Mouse (Mus musculus) spleen, postnatal 4 days (tissue): ENCODE results near the gene Snx4.
"Not testable (repeated sequence)": the region's sequence is repeated elsewhere in the genome, so short reads cannot be mapped to it uniquely, and the experiment has no call there.

Source experiments
- DNase-seq, 2 experiments: peaks; one replicate each; pipeline ENCODE4 v3.0.0; 2022; ENCODE audit warnings: low spot score in 2 of 2

The Snx4 gene

DNA sequence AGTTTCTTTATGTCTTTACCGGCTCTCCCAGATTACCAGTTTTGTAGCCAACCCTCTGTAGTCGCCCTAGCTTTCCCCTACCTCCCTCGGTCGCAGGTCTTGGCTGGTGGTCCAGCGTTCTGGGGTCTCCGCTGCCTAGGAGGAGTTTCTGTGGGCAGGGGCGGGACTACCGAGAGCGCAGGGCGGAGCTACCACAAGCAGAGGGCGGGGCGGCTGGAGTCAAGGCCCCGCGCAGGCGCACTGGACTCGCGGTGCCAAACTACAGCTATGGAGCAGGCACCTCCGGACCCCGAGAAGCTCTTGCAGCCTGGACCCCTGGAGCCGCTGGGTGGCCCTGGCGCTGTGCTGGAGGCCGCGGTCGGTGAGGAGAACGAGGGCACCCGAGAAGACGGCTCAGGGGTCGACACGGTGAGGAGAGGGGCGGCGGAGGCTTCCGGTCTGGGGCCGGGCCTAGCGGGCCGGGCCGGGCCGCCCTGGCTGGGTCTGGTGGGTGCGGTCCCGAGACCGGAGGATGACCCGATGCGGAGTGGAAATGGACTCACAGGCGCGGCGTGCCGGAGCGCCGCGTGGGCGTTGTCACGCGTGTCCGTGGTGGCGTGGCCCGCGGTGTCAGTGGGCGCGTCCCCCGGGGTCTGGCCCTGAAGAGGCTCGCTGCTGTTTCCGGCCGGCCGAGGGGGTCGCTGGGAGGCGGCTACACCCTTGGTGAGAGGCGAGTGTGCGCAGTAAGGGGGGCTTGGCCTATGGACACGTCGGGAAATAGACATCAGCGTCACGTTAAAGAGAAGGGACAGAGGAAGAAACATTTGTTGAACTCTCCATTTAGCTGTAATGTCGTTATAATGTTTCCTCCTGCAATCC lies at the start of gene Snx4:
Snx4 (plus strand) TSS at position 249 of the 858 bp plus-strand sequence.
- peak; percentile 92 to 97 for DNase-seq

DNA sequence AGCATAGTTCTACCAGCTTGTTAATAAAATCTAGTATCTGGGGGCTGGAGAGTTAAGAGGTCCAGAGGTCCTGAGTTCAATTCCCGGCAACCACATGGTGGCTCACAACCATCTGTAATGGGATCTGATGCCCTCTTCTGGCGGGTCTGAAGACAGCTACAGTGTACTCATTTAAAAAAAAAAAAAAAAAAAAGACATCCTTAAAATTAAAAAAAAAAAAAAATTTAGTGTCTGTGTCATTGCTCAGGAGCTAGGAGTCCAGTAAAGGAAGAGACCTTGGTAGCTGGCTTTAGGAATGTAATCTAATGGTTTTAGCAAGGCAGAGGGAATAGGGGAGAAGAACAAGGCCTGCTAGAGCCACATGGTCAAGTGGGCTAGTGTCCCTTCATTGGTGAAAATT lies 40.4 kb upstream of the Snx4 start:
- DNase-seq, result no peak

DNA sequence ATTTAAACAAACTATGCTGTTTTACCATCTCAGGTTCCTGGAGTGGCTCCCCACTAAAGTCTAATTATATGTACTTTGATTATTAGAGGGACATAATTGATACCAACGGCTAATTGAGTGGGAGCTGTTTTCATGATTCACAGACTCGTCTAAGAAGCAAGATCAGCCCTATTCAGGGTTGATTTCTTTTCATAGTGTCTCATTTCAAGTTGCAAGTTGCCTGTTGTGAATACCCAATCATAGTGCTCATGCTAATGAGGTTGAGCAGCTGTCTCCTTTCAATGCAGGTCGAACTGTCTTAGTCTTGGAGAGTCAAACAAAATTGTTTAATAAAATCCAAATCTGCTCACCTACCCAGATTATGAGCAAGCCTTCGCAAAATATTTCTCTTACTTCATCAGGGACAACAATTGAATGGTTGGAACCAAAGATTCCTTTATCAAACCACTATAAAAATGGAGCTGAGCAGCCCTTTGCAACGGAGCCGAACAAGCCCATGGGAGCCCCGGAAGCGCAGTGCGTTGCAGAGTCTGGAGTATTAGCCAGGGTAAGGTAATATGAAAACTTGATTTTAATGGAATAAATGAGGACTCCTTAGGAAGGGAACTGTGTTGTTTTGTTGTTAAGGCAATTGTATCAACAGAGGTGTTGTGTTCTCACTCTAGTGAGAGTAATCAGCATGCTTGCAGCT lies 34.8 kb upstream of the Snx4 start:
- DNase-seq, result no peak

DNA sequence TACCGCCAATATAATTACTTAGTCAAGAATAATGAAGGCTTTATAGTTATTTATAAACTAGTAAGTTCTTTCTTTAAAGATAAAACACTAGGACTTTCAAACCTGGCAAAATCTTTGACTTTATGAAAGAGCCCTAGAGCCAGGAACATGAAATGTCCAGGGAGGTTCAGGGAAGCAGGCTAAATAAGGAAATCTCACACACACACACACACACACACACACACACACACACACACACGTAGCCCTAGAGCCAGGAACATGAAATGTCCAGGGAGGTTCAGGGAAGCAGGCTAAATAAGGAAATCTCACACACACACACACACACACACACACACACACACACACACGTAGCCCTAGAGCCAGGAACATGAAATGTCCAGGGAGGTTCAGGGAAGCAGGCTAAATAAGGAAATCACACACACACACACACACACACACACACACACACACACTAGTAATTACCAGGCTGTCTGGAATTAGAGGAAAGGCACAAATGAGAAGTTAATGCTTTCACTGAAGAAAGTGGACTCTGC lies 33.6 kb upstream of the Snx4 start:
- not testable (repeated sequence) for DNase-seq

DNA sequence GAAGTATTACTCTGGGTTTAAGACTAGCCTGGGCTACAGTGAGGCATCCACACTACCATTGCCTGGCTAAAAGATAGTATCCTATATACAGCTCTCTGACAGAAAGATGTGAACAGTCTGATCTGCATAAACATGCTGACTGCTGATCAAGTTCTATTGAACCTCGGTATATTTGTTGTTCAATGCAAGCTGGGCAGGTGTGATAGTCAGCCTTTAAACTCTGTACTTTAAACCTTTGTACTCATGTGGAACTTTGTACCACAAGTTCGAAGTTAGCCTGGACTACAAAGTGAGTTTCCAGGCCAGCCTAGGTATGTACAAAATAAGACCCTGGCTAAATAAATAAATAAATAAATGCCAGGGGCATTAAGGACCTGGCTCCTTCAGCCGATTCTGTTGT lies 28.8 kb upstream of the Snx4 start:
- DNase-seq, result no peak

DNA sequence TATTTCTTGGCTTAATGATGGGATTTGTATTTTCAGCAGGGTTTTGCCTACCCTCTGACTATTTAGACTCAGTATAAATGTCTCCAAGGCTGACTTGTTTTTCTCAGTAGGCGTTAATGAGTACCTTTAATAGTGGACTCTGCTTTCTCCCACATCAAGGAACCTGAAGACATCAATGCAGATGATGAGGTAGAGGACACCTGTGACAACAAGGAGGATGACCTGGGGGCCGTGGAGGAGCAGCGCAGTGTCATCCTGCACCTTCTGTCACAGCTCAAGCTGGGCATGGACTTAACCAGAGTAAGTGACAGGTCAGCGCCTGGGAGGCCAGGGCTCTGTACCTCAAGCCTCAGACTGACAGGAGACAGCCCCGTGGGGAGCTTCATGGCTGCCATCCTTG lies 26.9 kb upstream of the Snx4 start:
- DNase-seq, result no peak

DNA sequence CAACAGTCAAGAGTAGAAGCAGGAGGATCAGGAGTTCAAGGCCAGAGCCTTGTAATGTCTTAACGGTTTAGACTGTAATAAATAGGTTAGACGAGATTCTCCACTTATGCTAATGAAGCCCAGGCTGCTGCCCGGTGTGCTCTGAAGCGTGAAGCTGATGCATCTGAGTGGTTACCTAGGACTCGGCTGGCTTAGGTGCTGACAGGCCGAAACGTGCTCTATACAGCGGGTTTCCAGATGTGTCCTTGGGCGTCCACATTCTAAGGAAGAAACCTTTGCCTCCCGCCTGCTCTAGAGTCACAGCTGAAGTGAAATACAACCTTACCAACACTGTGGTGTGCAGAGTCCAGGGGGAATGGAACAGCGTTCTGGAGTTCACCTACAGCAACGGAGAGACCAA lies 17.1 kb upstream of the Snx4 start:
- no peak for DNase-seq

DNA sequence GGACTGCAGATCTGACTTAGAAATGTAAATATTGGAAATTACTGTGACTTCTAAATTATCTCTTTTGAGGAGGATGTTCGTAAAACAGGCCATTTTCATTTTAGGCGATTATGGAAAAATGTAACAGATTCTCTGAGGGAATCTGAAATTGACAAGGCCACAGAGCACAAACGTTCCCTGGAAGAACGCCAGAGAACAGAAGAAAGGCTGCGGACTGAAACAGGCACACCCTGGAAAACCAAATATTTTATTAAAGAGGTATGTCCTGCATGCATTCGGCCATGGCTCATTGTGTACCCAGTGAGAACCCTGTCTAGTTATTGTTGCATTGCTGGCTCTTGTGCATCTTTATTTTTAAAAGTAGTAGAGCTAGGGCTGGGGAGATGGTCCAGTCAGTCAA lies 15.1 kb upstream of the Snx4 start:
- DNase-seq, result no peak

DNA sequence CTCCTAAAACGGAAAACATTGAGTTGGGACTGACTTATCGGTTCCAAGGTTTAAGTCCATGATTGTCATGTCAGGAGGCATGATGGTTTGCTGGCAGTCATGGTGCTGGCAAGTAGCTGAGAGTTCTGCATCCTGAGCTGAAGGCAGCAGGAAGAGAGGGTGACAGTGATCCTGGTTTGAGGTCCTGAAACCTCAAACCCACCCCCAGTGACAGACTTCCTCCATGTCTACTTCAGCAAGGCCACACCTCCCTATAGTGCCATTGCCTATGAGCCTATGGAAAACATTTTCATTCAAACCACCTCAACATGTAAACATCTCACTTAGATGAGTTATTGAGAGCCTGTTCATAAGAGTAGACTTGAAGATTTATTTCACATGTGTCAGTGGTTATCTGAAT lies 11.9 kb upstream of the Snx4 start:
- no peak for DNase-seq

DNA sequence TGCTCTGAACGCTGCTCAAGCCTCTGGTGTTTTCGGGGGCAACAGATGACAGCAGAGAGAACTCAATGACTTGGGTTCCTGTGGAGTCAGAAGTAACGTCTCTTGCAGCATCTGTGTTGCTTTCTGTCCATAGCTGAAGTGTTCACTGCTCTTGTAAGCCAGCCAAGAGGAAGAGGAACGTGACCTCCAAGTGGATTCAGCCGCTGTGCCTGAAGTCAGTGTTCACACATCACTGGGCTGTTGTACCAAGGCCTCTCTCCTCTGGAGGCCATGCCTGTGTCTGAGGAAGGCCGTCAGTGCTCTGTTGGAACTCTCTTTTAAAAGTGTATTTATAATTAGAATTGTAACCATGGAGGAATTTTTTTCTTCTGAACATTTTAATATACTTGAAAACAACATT lies 9.2 kb upstream of the Snx4 start:
- no peak for DNase-seq

DNA sequence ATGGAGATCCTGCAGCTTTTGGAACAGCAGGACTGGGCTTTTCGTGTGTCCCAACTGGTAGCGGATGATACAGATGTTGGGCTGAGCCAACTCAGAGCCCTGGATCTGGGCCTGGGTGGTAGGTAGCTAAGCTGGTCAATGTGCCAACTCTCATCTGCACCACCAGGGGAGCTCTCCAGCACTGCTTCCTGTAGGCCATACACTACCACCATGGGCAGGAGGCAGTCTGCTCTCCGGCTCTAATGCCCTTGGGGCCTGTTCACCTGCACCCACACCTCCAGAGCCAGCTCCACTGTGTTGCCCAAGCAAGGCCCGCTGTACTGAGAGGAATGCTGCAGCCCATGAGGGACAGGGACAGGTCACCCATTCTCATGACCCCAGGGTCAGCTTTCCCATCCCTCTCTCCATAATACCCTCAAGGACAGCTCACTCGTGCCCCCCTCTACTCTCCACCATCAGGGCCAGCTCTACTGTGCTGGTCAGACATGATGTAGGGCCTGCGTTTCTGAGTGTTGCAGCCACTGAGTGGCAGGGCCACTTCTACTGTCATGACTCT lies 7.0 kb upstream of the Snx4 start:
- DNase-seq, result no peak

DNA sequence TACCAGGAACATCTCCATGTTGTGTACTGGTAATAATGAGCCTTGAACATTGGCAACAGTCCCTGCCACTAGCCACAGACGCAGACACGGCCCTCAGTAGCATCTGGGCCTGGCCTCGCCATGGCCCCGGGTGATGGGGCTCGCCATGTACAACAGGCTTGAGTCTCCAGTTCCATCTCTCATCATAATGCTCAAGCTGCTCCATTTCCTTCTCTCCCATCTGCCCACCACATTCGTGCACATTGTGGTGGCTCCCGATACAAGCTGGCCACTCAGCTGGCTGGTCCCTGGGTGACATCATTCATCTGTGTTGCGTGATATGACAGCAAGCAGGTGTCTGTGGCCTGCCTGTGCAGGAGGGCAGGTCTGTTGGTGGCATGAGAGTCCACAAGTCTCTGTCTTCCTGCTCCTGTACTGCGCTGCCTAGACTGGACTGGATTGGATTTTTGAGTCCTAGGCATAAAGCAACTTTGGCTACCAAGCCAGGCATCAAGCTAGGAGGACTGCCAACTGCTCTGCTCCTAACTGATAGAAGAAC lies 6.2 kb upstream of the Snx4 start:
- no peak for DNase-seq

DNA sequence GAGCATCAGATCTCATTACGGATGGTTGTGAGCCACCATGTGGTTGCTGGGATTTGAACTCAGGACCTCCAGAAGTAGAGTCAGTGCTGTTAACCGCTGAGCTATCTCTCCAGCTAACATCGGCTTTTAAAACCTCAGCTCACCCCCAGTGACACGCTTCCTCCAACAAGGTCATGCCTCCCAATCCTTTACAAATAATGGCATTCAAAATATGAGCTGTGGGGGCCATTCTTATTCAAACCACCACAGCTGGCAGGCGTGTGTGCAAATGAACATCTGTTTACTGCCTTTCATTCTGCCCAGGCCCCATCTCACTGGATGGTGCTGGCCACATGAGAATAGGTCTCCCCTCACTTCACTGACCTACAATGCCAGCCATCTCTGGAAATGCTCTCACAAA lies 4.7 kb upstream of the Snx4 start:
- no peak for DNase-seq

DNA sequence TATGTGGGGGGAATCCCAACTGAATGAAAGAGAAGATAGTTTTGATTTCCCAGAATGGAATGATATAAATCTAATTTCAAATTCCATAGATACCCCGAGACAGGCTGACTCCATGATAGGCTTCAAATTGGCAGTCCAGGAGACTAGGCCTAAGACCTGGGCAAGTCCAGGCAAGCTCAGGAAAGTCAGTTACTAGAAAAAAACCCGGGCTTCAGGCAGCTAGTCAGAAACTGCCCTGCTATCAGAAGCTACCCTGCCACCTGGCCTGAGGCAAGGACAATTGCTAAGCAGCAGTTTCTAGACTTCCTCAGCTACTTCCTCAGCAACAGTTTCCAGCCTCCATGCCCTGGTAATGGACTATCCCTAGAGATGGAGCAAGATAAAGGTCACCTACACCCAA lies 4.2 kb upstream of the Snx4 start:
- DNase-seq, result no peak

DNA sequence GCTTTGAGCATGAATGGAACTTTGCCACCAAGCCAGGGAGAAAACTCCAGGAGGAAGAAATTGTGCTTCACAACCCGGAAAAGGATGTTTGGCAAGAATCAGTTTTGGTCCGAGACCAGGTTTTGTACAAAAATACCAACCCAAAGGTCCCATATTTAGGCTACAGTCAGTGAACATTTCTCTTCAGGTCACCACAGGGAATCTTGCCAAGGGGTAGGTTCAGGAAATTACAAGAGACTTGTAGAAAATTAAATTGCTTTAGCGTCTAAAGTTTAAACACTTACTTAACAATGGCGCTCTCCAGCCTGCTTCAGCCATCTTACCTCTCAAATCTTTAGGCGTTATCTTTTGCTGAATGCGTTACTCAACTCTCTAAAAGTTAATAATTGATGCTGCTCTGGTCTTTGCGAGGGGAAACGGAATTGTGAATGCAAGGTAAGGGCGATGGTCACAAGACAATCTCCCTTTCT lies 556 bp upstream of the Snx4 start:
- no peak for DNase-seq

DNA sequence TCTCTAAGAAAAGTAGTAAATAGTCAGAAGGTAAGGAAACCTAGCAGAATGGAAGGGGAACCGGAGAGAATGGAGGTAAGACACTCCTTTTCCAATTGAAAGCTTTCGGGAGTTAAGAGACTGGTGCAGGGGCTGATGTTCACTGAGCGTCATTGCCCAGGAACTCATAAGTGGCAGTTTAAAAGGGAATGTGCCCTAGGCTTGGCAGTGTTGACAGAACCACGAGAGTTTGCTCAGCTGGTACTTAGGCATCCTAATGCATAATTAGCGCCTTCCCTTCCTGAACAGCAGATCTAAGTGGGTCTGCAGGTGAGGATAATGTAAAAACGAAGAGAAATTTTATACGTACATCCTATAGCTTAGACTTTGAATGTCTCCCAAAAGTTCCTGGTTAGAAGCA lies 4.4 kb downstream of the Snx4 start:
- DNase-seq, result no peak

DNA sequence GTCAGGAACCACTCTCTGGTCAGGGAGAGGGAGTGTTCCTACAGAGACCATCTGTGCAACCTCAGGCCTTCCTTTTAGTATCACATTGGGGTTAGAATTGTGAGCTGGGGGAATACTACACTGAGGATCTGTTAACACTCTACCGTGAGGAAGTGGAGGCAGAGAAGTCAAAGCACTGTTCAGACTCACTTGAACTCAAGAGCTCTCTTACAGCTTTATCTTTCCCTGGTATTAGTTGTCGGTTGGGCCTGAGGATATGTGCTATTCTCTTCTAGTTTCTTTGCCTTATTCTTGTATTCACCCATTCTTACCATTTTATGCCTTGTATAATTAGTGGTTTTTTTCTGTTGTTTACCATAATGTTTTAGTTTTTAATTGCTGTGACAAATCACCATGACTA lies 7.3 kb downstream of the Snx4 start:
- no peak for DNase-seq

DNA sequence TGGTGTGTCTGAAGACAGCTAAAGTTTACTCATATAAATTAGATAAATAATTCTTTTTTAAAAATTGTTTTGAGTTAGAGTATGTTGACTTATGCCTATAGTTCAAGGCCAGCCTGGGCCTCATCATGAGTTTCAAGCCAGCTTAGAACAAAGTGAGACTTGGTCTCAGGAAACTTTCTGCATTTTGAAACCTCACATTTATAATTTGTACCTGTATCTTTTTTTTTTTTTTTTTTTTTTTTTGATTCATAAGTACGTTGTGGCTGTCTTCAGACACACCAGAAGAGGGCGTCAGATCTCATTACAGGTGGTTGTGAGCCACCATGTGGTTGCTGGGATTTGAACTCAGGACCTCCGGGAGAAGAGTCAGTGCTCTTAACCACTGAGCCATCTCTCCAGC lies 8.6 kb downstream of the Snx4 start:
- DNase-seq, result no peak

DNA sequence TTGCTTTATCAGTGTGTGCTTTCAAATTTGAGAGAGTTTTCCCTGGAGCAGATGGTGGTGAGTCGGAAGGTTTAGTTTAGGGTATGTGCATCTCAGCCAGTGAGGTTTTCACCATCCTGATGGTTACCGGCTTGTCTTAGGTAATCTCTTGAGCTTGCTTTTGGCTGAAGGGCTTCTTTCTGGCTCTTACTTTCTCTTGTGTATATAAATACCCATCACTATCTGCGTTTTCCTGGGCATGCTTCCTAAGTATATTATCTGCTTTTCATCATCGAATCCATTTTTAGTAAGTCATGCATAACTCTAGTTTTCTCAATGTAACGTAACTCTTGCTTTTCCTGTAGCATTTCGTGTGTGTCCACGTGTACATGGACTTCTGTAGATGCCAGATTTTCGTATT lies 9.6 kb downstream of the Snx4 start:
- no peak for DNase-seq

DNA sequence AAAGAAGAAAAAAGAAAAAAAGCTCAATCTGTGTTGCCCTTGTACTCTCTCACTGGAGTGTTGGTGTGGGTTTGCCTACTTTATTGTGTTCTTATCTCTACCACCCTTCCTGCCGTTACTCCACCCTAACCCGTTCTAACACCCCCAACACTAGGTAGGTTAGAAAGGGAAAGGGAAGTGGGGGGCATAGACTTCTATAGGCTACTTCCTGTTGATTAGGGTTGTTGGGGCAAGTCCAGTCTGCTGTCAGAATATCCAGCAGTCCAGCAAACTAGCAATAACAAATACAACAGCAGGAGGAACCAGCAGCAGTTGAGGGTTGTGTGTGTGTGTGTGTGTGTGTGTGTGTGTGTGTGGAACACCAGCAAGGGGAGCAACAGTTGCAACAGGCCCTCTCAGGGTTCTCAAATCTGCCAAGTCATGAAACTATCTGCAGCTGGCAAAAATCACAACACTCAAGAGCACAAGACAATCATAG lies 10.4 kb downstream of the Snx4 start:
- DNase-seq, result no peak

DNA sequence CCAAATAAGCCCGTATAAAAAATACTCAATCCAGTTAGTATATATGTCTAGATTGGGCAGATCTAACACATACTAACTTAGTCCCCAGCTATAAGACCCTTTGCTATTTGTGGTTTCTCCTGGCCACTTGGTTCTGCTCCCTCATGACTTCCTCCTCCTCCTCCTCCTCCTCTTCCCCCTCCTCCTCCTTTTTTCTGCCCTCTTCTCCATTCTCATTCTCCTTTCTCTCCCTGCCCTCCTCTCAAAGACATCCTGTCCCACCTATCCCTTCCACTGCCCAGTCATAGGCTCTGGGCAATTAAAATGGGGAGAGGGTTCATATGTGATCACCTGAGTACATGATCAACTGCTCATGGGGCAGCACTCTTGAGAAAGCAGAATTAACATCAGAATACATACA lies 10.9 kb downstream of the Snx4 start:
- DNase-seq, result no peak

DNA sequence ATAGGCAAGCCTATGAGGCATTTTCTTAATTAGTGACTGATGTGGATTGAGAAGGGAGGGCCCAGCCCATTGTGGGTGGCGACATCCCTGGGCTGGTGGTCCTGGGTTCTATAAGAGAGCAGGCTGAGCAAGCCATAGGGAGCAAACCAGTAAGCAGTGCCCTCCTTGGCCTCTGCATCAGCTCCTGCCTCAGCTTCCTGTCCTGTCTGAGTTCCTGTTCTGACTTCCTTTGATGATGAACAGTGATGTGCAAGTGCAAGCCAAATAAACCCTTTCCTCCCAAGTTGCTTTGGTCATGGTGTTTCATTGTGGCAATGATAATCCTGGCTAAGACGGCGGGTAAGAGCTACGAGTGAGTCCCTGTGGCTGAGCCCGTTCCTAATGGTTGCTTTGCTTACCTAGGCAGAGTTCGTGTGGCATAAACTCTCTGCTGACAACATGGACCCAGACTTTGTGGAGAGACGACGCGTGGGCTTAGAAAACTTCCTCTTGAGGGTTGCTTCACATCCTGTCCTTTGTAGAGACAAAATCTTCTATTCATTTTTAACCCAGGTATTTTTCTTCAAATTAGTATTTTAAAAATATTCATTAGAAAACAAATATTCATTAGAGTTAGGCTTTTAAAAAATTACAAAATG lies 16.5 kb downstream of the Snx4 start:
- DNase-seq, result no peak
